Mouse (Mus musculus): ENCODE measurements around the gene Pts. TPM values are rescaled to one million over a fixed set of nuclear protein-coding genes. Genes with fewer than 3 reads are reported as not detected.

The Pts gene
- total RNA-seq, 2 experiments from 2014 or later = 9.5 to 10.0 TPM

- DNase-seq = no peak
- intact Hi-C loops (cut with DNase I) = no loop called here
These were observed 7.4 kb upstream of the Pts start for GRCm38 (mm10) chr9:50535930-50536329.

GRCm38 (mm10) chr9:50533791-50534190 is 5.3 kb upstream of the Pts start:
- intact Hi-C loops (cut with DNase I) = loop anchor here (5.0 kb wide), 2 partner anchors 91 to 196 kb away; no protein-coding TSS in a partner anchor
- no peak for DNase-seq

DNA sequence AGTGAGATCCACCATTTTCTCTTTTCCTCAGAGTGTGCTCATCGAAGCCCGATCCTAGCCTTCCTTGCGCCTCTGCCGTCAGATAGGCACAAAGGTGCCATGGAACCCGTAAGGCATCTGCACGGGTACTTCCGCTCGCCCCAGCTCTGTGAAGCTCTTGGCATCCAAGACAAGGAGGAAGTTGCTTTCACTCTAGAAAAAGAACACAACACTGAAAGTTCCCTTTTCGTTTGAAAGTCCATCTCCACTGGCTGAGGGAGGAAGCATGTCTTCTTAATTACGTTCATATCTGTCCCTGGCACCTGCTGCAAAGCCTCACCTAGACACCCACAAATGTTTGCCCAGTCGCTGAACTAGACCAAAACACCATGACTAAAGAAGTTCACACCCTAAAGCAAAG is 4.8 kb upstream of the Pts start:
- intact Hi-C loops (cut with DNase I) = loop anchor here (5.0 kb wide), 2 partner anchors 91 to 196 kb away; no protein-coding TSS in a partner anchor
- DNase-seq = no peak

DNA sequence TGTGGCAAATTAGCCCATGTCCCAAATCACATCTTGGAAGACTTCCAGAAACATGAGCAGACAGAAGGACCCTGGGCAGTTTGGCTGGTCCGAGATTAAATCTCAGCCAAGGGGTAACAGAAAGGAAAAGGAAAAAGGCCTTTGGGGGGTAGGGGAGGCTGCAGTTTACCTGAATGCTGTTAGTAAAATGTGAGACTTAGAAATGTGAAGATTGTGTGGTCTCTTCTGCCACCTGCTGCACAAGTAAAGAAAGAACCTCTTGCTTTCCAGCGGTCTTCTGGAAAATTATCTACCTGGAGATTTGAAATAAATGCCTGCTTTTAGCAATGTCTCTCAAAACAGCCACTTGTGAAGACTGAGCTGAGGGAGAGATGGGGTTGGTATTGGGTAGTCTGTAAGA is 2.4 kb upstream of the Pts start:
- intact Hi-C loops (cut with DNase I) = loop anchor here (5.0 kb wide), 2 partner anchors 89 to 194 kb away; no protein-coding TSS in a partner anchor
- DNase-seq = no peak

GRCm38 (mm10) chr9:50527860-50528259 is 664 bp downstream of the Pts start:
- intact Hi-C loops (cut with DNase I) = loop anchor here (1.0 kb wide), 1 partner anchor 65 kb away; no protein-coding TSS in a partner anchor
- no peak for DNase-seq

DNA sequence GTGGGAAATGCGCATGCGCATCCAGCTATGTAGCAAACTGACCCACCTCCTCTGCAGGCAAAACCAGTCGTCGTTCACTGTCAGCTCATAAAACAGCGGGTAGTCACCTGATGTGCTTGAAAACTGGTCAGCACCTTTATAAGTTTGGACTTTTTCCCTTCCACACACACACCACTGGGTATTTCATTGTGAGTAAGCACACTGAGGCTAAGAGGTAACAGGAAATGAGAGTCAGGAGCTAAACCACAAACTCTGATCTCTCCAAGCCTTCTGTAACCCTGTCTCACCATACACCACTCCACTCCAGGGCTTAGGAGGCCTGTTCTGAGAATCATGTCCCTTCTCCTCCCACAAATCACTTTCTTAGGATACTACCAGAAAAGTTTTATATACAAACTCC is 2.9 kb downstream of the Pts start:
- intact Hi-C loops (cut with DNase I) = no loop called here
- DNase-seq = no peak

- DNase-seq = no peak
- intact Hi-C loops (cut with DNase I) = no loop called here
These were observed 3.6 kb downstream of the Pts start for GRCm38 (mm10) chr9:50524936-50525335.

- no peak for DNase-seq
- intact Hi-C loops (cut with DNase I) = no loop called here
These were observed 6.0 kb downstream of the Pts start for GRCm38 (mm10) chr9:50522574-50522973.

- no peak for DNase-seq
- intact Hi-C loops (cut with DNase I) = no loop called here
These were observed 7.0 kb downstream of the Pts start for GRCm38 (mm10) chr9:50521562-50521961.

GRCm38 (mm10) chr9:50520748-50521147 is 7.8 kb downstream of the Pts start:
- DNase-seq = no peak
- intact Hi-C loops (cut with DNase I) = no loop called here

DNA sequence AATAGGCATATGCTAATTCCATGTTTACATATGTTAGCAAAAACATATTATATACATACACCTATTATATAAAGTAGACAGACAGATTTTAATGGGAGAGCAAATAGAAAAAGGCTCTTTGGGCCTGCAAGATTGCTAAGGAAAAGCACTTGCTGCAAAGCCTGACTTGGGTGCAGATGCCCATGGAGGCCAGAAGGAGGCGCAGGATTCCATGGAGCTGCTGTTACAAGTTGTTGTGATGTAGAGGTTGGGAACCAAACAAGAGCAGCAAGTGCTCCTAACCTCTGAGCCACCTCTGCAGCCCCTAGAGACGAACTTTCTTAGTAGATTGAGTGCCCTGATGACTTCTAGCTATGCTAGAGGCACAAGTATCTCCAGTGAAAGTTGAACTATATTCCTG is 9.7 kb downstream of the Pts start:
- intact Hi-C loops (cut with DNase I) = no loop called here
- DNase-seq = no peak

GRCm38 (mm10) chr9:50515462-50515861 is 13.1 kb downstream of the Pts start:
- intact Hi-C loops (cut with DNase I) = no loop called here
- DNase-seq = no peak

- intact Hi-C loops (cut with DNase I) = no loop called here
These were observed 21.0 kb downstream of the Pts start for GRCm38 (mm10) chr9:50507570-50507969.

GRCm38 (mm10) chr9:50505405-50505804 is 23.1 kb downstream of the Pts start:
- intact Hi-C loops (cut with DNase I) = no loop called here
- DNase-seq = no peak

More at GRCm38 (mm10) chr9:50507570-50507969, 21.0 kb downstream of the Pts start:
- DNase-seq = no peak

DNA sequence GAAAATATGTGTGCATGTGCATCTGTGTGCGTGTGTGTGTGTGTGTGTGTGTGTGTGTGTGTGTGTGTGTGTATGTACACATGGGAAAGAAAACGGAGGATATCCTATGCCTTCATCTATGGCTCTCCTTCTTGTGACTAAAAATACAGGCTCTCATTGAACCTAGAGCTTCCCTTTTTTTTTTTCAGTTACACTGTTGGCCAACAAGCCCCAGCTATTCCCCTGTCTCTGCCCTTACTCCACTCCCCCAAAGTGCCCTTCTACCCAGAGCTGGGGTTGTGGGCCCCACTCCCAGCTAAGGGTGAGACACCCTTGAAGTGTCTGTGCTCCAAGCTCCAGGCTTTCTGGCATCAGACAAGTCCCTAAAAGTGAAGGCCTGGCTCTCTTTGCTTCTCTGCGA is 25.6 kb downstream of the Pts start:
- DNase-seq = no peak
- intact Hi-C loops (cut with DNase I) = no loop called here

- DNase-seq = no peak
These were observed 27.5 kb downstream of the Pts start for GRCm38 (mm10) chr9:50500974-50501501.

GRCm38 (mm10) chr9:50500467-50500973 is 28.0 kb downstream of the Pts start:
- intact Hi-C loops (cut with DNase I) = no loop called here
- DNase-seq = no peak

More at GRCm38 (mm10) chr9:50500974-50501501, 27.5 kb downstream of the Pts start:
- intact Hi-C loops (cut with DNase I) = no loop called here

GRCm38 (mm10) chr9:50499781-50500180 is 28.7 kb downstream of the Pts start:
- intact Hi-C loops (cut with DNase I) = no loop called here
- no peak for DNase-seq

DNA sequence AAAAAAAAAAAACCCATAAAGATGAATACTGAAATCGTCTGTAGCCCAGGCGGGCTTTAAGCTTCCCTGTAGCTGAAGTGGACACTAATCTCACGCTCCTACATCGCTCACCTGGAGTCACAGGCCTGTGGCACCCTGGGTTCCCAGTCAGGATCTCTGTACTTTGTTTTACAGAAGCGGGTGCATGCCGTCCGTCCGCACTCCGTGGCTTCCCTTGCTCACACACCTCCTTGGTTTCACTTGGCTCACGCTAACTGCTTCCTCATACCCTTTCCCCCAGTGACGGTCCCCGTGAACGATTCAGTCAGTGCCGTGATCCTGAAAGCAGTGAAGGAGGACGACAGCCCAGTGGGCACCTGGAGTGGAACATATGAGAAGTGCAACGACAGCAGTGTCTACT is 29.7 kb downstream of the Pts start:
- intact Hi-C loops (cut with DNase I) = no loop called here
- no peak for DNase-seq

- intact Hi-C loops (cut with DNase I) = no loop called here
- no peak for DNase-seq
These were observed 31.0 kb downstream of the Pts start for GRCm38 (mm10) chr9:50497536-50497935.

DNA sequence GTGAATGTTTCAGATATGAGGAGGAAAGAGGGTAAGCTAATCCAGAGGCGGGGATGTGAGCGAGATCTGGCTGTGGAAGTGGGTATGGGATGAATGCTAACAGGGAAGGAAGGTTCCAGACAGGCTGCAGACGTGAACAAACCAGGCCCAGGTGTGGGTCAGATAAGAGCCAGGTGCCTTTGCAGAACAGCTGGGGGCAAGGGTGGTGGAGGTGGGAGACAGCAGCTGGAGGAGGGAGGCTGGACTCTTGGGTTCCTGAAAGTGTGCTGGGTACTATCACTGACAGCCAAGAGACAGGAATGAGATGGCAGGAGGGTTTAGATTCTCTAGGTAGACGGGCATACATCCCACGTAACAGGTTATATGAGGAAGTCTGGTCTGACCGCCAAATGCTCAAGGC is 31.4 kb downstream of the Pts start:
- no peak for DNase-seq
- intact Hi-C loops (cut with DNase I) = no loop called here

DNA sequence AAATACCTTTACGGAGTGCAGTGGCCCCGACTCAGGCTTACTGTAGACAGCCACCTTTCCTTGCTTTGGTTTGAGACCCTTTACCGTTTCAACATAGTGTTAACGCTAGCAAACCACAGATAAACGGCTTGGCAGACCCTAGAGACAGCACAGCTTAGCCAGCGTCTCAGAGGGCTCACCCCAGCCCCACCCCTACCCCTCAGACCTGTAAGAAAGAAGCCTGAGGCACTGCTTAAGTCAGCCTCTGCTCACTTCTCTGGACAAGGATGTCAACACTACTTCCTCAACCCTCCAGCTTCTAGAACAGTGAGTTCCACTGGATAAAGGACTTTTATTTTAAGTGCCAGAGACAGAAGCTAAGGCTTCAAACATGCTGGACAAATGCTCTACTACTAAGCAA is 32.0 kb downstream of the Pts start:
- DNase-seq = no peak
- intact Hi-C loops (cut with DNase I) = no loop called here

GRCm38 (mm10) chr9:50496151-50496505 is 32.4 kb downstream of the Pts start:
- intact Hi-C loops (cut with DNase I) = no loop called here
- DNase-seq = no peak

Data from gastrocnemius, postnatal 36 days (tissue).